Mouse (Mus musculus) hindbrain, embryonic 15.5 days (tissue): ENCODE results near the gene Garnl3. TPM values are rescaled to one million over a fixed set of nuclear protein-coding genes. Genes with fewer than 3 reads are reported as not detected.
A peak's percentile ranks its signal among the peaks of the same experiment; 100 is the strongest.

Source experiments
- ATAC-seq: fragments of 200-750 bp; cut with Nextera tagmentation; 2 replicates; pipeline ENCODE4 v1.8.0; 2017; ENCODE audit warnings: low read depth, moderate number of reproducible peaks, moderate TSS enrichment; ENCODE audit not compliant: low FRiP score
- H3K27ac ChIP-seq: fragments of 300-500 bp; sonication (generic); replicated peaks from 2 replicates; pipeline ENCODE4 v1.5.1; 2015; ENCODE audit warnings: mild to moderate bottlenecking, inconsistent platforms
- H3K27me3 ChIP-seq: fragments of 300-500 bp; sonication (generic); 2 replicates; pipeline ENCODE4 v1.6.1; 2015; ENCODE audit warnings: control low read depth, inconsistent platforms
- H3K36me3 ChIP-seq: fragments of 300-500 bp; sonication (generic); 2 replicates; pipeline ENCODE4 v1.6.1; 2015; ENCODE audit warnings: control low read depth, inconsistent platforms
- H3K4me1 ChIP-seq: fragments of 300-500 bp; sonication (generic); replicated peaks from 2 replicates; pipeline ENCODE4 v1.6.1; 2015; ENCODE audit warnings: control low read depth, inconsistent platforms
- H3K4me2 ChIP-seq: fragments of 300-500 bp; sonication (generic); 2 replicates; pipeline ENCODE4 v1.6.1; 2015; ENCODE audit warnings: moderate library complexity, mild to moderate bottlenecking, inconsistent platforms
- H3K4me3 ChIP-seq: fragments of 300-500 bp; sonication (generic); 2 replicates; pipeline ENCODE4 v1.5.1; 2015; ENCODE audit warnings: mild to moderate bottlenecking, inconsistent platforms
- H3K9ac ChIP-seq: fragments of 300-500 bp; sonication (generic); 2 replicates; pipeline ENCODE4 v1.6.1; 2015; ENCODE audit warnings: inconsistent platforms
- H3K9me3 ChIP-seq: fragments of 300-500 bp; sonication (generic); 2 replicates; pipeline ENCODE4 v1.6.1; 2016; ENCODE audit warnings: control low read depth, inconsistent platforms
- WGBS: fragments of 180-500 bp; shearing (Covaris S2); methylation state at CpG from one replicate; pipeline ENCODE4 v1.1.7; 2015; 5-methylcytosine and 5-hydroxymethylcytosine counted together
- polyA plus RNA-seq: library from polyadenylated mRNA; unstranded; fragments of >200 nt; fragmentation: Nextera tagmentation; extraction: Ambion mirVana; gene quantifications from 2 replicates; pipeline ENCODE4 v1.2.1, GENCODE M21; 2015

The Garnl3 gene
- polyA plus RNA-seq, result 56.7 and 57.1 TPM in 2 replicates

GRCm38 (mm10) chr2:33131500-33132092 is at the start of gene Garnl3:
Gene Garnl3 (minus strand): TSS chr2:33131654.
- Histone ChIP-seq H3K27me3 (no peaks in the 10 kb centered on the region), H3K4me3 (peak within 1 kb of the TSS; percentile 53), H3K9ac (peak within 1 kb of the TSS; percentile 56), H3K9me3 (no peaks in the 10 kb centered on the region), H3K36me3 (peaks cover 6% of the 10 kb centered on the region; the same call in 1 of the 2 replicates), H3K4me1 (peaks cover 29% of the 10 kb centered on the region), H3K27ac (peak within 1 kb of the TSS; percentile 66), H3K4me2 (peak within 1 kb of the TSS; percentile 89)
- 2% methylated on average over 22 of the region's 22 CpGs for WGBS
- ATAC-seq, result peak; percentile 59

DNA sequence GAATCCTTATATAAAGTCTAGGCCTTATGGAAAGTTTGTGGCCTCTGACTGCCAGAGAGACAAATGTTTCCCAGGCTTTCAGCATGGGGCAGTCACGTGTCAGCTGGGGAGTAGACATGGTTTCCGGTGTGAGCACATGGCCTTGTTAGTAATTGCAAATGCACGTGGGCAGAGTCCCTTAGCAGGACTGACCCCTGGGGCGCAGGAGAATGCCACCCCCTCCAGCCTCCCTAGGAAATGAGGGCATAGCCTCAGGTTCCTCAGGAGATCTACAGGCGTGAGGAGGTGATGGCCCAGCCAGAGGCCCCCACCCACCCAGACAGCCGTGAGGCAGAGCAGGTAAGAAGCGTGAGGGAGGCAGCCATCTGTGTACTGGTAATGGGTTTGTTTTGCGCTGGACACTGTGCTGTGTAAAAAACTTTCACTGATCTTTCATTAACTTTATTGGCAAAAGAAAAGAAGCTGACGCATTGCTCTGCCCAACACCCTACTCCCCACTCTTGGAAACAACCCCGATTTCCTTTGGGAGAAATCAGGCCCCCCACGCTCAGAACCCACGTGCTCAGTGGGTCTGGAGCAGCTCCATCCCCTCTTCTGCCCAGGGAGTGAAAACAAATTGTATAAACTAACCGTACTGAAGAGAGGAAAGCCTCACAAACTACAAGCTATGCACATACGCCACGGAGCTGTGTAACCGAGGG is 48.6 kb upstream of the Garnl3 start:
- 42% methylated on average over 16 of the region's 16 CpGs for WGBS
- Histone ChIP-seq H3K9me3 (no peaks in the 10 kb centered on the region), H3K4me3 (no peak overlapping the region), H3K9ac (no peak overlapping the region), H3K27me3 (no peaks in the 10 kb centered on the region), H3K4me2 (no peak overlapping the region), H3K36me3 (no peaks in the 10 kb centered on the region), H3K4me1 (peaks cover 36% of the 10 kb centered on the region), H3K27ac (no peak overlapping the region)
- ATAC-seq, result no peak

DNA sequence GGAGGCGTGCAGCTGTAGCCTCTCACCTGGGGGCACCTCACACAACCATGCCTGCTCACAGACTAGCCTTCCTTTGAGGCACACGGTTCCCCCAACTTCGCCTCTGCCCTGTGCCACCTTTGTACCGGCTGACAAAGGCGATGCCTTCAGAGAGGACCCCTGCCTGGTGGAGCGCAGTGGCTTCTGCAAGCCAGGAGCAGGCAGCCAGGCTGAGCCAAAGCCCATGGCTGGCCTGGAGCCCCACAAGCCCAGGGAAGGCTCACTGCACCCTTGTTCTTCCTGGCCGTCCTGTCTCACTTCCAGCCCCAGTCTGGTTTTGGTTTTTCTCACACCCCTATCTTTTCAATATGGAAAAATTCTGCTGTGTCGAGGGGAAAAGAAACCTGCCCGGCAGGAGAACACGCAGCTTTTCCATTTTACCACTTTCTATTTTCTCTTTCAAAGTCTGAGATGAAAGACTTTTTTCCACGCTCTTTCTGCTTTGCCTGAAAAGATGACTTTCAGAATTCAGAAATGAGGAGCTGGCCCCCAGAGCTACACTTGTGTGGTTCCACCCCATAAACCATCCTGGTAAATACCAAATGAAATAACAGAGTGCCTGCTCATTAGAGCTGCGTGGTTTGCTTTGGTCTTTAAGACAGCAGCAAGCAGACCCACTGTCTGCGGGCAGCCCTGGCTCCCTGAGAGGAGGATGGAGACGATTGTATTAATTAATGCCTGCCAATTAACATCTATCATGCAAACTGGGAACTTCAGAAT is 47.9 kb upstream of the Garnl3 start:
- H3K27ac ChIP-seq, result peak overlapping the region; percentile 38
- H3K4me2 ChIP-seq, result no peak overlapping the region
- H3K36me3 ChIP-seq, result no peaks in the 10 kb centered on the region
- no peaks in the 10 kb centered on the region for H3K27me3 ChIP-seq
- H3K9ac ChIP-seq, result no peak overlapping the region
- H3K4me1 ChIP-seq, result peaks cover 36% of the 10 kb centered on the region
- peak; percentile 4; the same call in 1 of the 2 replicates for ATAC-seq
- whole genome bisulfite sequencing, result 40% methylated on average over 14 of the region's 14 CpGs
- no peaks in the 10 kb centered on the region for H3K9me3 ChIP-seq
- no peak overlapping the region for H3K4me3 ChIP-seq

- whole genome bisulfite sequencing, result 44% methylated on average over 11 of the region's 11 CpGs
- no peaks in the 10 kb centered on the region for H3K9me3 ChIP-seq
- H3K27me3 ChIP-seq, result no peaks in the 10 kb centered on the region
- 0 out of 2 replicates have a peak, but pooled peaks cover 8% of the 10 kb centered on the region for H3K36me3 ChIP-seq
- H3K4me1 ChIP-seq, result peaks cover 36% of the 10 kb centered on the region
- H3K27ac ChIP-seq, result no peak overlapping the region
- no peak overlapping the region for H3K9ac ChIP-seq
- H3K4me3 ChIP-seq, result no peak overlapping the region
- H3K4me2 ChIP-seq, result no peak overlapping the region
- ATAC-seq, result peak; percentile 68
These were observed 46.9 kb upstream of the Garnl3 start for GRCm38 (mm10) chr2:33178243-33178932.

DNA sequence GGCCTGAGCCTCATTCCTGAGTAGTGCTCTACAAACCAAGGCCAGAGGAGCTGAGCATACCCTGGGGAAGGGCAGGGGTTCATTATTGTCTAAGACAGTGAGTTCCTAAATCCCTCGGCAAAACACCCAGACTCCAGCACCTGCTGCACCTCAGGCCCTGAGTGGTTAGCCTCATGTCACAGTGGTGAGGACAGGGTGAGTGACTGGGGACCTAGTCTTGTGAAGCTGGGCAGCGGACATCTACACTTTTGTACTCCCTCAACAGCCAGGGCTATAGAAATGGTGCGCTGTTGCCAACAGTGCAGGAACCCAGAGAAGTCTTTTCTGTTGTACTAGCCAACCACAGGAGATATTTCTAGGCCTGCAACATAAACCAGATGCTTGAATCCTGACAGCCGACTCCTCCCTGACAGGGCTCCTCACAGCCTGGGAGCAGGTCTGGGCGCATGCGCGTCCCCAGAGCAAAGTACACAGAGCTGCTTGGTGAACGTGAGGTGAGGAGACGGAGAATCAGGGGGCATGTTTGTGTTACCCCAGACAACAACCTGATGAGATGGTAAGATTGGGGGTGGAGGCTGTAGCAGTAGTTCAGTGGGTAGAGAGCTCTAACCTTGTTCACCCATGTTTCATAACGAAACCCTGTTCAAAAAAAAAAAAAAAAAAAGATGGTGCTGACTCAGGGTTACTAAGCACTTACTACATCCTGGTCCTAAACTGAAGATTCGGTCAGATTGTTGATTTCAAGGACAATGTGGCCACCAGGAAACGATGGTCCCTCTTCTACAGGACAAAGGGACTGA is 46.2 kb upstream of the Garnl3 start:
- no peaks in the 10 kb centered on the region for H3K9me3 ChIP-seq
- H3K36me3 ChIP-seq, result peaks cover 14% of the 10 kb centered on the region
- no peaks in the 10 kb centered on the region for H3K27me3 ChIP-seq
- no peak overlapping the region for H3K27ac ChIP-seq
- no peak overlapping the region for H3K9ac ChIP-seq
- no peak overlapping the region for H3K4me3 ChIP-seq
- H3K4me2 ChIP-seq, result no peak overlapping the region
- no peak for ATAC-seq
- peaks cover 36% of the 10 kb centered on the region for H3K4me1 ChIP-seq
- 84% methylated on average over 12 of the region's 12 CpGs for WGBS

GRCm38 (mm10) chr2:33176921-33177320 is 45.5 kb upstream of the Garnl3 start:
- H3K4me3 ChIP-seq, result no peak overlapping the region
- H3K27ac ChIP-seq, result no peak overlapping the region
- no peaks in the 10 kb centered on the region for H3K27me3 ChIP-seq
- ATAC-seq, result no peak
- H3K36me3 ChIP-seq, result peaks cover 20% of the 10 kb centered on the region
- 62% methylated on average over 2 of the region's 2 CpGs for WGBS
- H3K9me3 ChIP-seq, result no peaks in the 10 kb centered on the region
- H3K9ac ChIP-seq, result no peak overlapping the region
- no peak overlapping the region for H3K4me2 ChIP-seq
- H3K4me1 ChIP-seq, result peaks cover 36% of the 10 kb centered on the region

- Histone ChIP-seq H3K36me3 (peaks cover 23% of the 10 kb centered on the region), H3K4me2 (no peak overlapping the region), H3K27me3 (no peaks in the 10 kb centered on the region), H3K9me3 (no peaks in the 10 kb centered on the region), H3K9ac (no peak overlapping the region), H3K4me1 (peaks cover 36% of the 10 kb centered on the region), H3K27ac (no peak overlapping the region), H3K4me3 (no peak overlapping the region)
- 46% methylated on average over 7 of the region's 7 CpGs for WGBS
- ATAC-seq, result no peak
These were observed 45.1 kb upstream of the Garnl3 start for GRCm38 (mm10) chr2:33176516-33176915.

DNA sequence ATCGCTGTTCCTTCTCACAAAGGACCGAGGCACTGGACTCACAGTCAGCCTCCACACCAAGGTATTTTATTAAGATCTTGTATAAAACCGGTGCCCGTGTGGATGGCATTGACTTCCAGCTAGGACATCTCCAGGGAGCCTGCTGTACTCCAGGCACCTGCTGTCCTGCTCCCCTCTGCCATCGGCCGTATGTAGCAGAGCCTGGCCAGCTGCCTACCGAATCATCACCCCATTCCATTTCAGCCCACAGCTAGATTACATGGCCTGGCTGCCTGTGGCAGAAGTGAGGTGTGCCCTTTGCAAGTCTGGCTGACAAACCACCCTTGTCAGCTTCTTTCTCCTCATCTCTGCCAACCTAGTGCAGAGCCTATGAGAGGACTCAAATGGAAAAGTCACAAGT is 42.2 kb upstream of the Garnl3 start:
- Histone ChIP-seq H3K36me3 (peaks cover 23% of the 10 kb centered on the region), H3K27me3 (no peaks in the 10 kb centered on the region), H3K4me2 (no peak overlapping the region), H3K4me3 (no peak overlapping the region), H3K4me1 (peaks cover 16% of the 10 kb centered on the region), H3K27ac (no peak overlapping the region), H3K9ac (no peak overlapping the region), H3K9me3 (no peaks in the 10 kb centered on the region)
- ATAC-seq, result no peak
- 82% methylated on average over 7 of the region's 7 CpGs for WGBS

DNA sequence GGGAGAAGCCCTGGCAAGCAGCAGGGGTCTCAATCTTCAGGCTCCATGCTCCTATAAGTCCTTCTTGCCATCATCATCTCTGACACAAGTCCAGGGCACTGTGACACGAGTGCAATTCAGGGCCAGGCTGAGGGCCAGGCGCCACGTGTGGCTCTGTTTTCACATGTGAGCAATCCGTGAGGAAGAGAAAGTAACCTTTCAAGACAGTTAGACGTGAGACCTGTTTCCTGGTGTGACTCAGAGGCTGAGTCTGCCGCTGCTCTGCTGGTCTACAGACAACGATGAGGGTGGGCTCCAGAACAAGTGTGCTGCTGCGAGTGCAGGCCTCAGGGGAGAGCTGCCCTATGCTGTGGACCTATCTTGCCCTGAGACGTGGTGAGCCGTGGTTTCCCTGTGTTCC is 41.7 kb upstream of the Garnl3 start:
- Histone ChIP-seq H3K9me3 (no peaks in the 10 kb centered on the region), H3K4me1 (peaks cover 12% of the 10 kb centered on the region), H3K27ac (no peak overlapping the region), H3K36me3 (peaks cover 23% of the 10 kb centered on the region), H3K4me3 (no peak overlapping the region), H3K9ac (no peak overlapping the region), H3K27me3 (no peaks in the 10 kb centered on the region), H3K4me2 (no peak overlapping the region)
- ATAC-seq, result no peak
- 78% methylated on average over 10 of the region's 10 CpGs for WGBS

DNA sequence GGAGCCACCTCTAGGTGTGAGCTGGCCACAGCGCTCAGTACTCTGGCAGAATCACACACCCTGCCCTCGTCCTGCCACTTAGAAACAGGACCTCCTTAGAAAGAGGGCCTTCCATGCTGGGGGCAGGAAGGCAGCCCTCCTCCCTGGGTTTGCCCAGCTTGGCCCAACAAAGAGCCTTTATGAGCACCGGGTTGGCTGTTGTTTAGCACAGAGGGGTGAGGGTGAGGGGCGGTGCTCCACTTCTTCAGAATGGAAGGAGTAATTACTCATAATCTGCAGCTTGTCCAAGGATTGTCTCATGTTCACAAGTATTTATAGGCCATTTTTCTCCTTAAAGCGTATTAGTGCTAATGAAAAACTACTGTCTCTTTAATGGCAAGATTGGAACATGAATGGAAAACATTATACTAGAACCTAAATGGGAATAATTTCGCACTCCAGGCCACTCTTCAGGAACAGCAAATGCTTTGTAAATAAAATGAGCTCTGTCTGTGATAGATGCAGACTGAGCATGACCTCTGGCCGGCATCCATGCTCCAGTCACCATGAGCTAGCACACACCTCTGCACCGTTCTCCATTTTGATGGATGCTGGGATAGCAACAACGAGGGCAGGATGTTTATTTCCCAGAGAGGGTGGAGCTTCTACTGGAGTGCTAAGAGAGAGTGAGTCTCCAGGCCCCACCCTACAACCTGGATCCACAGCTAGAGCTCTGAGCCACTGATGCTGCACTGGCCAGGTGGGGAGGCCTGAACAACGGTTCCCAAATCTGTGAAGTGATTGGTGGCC is 39.5 kb upstream of the Garnl3 start:
- ATAC-seq, result 0 out of 2 replicates have a peak, but pooled peaks have one; percentile 29
- H3K27ac ChIP-seq, result 0 out of 2 replicates have a peak overlapping the region, but pooled peaks have one; percentile 28

More for the DNA sequence above, 39.5 kb upstream of the Garnl3 start:
- WGBS, result 45% methylated on average over 10 of the region's 10 CpGs
- no peak overlapping the region for H3K4me3 ChIP-seq
- H3K9me3 ChIP-seq, result no peaks in the 10 kb centered on the region
- no peaks in the 10 kb centered on the region for H3K27me3 ChIP-seq
- H3K36me3 ChIP-seq, result peaks cover 27% of the 10 kb centered on the region
- no peak overlapping the region for H3K9ac ChIP-seq
- H3K4me2 ChIP-seq, result no peak overlapping the region
- peaks cover 7% of the 10 kb centered on the region for H3K4me1 ChIP-seq
